Mouse (Mus musculus): ENCODE measurements around the gene Tor1b. TPM values are rescaled to one million over a fixed set of nuclear protein-coding genes. Genes with fewer than 3 reads are reported as not detected.

Gene Tor1b
- polyA plus RNA-seq, 1 experiment: 19.9 TPM

DNA sequence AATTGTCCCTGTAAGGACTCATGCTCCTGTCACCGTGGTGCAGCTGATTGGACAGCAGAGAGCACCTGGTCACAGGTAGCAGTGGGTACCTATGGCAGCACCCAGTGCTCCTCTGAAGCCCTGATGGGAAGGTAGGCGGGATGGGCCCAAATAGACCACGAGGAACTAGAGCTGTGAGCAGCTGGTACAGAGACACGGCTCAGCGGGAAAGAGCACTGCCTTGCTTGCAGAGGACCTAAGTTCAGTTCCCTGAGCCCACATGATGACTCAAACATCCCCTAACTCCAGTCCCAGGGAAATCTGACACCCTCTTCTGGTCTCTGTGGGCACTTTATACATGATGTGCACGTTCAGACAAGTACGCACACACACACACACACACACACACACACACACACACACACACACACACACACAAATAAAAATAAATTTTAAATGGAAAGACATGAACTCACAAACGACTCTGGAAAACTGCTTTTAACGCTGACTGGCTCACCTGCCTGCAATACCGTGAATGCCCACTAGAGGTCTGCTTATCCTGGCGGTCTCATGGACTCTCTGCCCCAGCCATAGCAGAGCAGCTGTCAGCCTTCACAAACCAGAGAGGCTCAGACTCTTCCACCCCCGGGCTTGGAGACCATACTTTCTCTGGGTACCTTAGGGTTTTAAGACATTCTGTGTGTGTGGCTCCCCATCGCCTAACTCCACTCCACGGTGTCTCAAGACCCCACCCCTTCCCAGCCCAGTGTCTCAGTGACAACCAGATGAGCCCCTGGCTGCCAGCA, 24.7 kb upstream of the Tor1b start:
- no peak for TF ChIP-seq GATA1 (IDR thresholded peaks at IDR 0.05; ENCODE audit: low read length)

DNA sequence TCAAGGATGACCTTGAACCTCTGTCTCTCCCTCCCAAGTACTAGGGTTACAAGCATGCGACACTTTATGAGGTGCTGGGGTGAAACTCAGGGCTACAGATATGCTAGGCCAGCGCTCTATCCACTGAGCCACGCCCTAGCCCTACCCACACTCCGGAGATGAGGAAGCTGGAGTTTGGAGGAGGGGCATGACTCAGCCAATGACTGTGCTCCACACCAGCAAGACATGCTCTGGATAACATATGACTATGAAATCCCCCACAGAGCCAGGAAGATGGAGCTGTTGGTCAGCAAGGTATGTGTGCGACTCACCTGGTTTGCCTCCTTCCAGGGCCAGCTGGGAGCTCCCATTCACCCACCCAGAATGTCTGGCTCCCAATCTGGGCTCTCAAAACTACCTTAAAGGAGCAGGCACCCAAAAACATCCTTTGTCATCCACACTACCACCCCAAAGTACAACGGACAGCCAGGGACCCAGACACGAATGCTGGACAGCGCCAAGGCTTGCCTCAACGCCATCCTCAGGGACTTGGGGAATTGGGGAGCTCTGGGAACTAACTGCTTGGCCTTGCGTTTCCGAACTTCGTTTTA, 23.8 kb upstream of the Tor1b start:
- TF ChIP-seq GATA1 (IDR thresholded peaks at IDR 0.05; ENCODE audit: low read length): no peak

DNA sequence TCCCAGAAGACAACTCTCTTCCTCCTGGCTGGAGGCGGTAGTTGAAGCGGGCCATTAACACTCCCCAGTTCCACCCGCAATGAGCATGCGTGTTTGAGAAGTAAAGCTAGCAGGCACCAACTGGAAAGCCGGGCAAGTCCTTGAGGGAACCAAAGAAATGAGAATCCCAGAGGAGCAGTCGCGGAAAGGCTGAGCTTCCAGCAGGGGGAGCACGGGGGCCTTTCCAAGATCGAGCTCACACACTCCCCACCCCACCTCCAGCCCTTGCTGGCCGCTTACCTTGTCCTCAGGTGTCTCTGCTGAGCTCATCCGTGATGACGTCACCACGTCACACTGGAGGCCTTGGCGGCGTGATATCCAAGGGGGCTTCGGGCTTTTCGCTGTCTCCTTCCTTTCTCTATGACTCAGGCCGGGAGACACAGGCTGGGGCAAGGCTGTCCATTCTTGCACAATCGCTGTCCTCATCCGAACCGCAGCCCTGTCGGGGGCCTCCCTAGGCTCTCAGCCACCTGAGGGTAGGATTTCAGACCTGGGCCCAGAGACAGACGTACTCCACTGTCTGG, 23.2 kb upstream of the Tor1b start, which contains the start of gene Ptges:
TSS of gene Ptges (minus strand) at position 381 of the 563 bp plus-strand sequence.
- no peak for TF ChIP-seq GATA1 (IDR thresholded peaks at IDR 0.05; ENCODE audit: low read length)

DNA sequence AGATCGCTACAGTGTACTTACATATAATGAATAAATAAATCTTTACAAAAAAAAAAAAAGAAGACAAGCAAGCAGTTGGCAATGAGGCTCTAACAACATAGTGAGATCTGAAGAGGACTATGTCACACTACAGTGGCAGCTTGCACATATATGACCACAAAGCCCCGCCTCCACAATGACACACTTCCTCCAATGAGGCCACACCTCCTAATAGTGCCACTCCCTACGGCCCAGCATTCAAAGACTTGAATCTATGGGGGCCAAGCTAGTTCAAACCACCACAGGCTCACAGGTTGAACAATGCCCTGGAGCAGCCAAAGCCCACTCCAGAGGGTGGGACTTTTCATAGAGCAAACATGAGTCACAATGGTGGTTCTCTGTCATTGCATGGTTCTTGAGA, 20.8 kb upstream of the Tor1b start:
- no peak for TF ChIP-seq GATA1 (IDR thresholded peaks at IDR 0.05; ENCODE audit: low read length)

GRCm38 (mm10) chr2:30933032-30933431, 19.7 kb upstream of the Tor1b start:
- TF ChIP-seq GATA1 (IDR thresholded peaks at IDR 0.05; ENCODE audit: low read length): no peak

GRCm38 (mm10) chr2:30933917-30934450, 18.8 kb upstream of the Tor1b start:
- no peak for TF ChIP-seq GATA1 (IDR thresholded peaks at IDR 0.05; ENCODE audit: low read length)

GRCm38 (mm10) chr2:30936808-30937207, 16.0 kb upstream of the Tor1b start:
- no peak for TF ChIP-seq GATA1 (IDR thresholded peaks at IDR 0.05; ENCODE audit: low read length)

- TF ChIP-seq GATA1 (IDR thresholded peaks at IDR 0.05; ENCODE audit: low read length): no peak
Measured at GRCm38 (mm10) chr2:30937731-30938130, 15.0 kb upstream of the Tor1b start.

DNA sequence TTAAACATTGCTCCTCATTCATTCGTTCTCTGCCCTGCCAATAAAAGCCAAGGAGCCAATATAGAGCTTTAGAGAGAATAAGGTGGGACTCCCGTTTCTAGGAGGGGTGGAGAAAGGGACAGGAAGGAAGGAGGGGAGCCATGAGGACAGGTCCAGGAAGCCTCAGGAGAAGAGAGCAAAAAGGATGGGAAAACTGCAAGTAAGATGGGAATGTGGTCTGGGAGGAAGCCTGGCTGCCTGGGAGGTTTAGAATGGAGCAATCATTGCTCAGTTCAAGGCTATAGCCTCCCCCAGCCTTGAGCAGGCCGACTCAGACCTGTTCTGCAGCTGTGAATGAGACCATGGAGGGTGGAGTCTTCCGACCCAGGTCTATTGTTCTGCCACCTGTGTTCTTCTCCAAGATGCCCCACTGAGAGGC, 14.2 kb upstream of the Tor1b start:
- TF ChIP-seq GATA1 (IDR thresholded peaks at IDR 0.05; ENCODE audit: low read length): no peak

DNA sequence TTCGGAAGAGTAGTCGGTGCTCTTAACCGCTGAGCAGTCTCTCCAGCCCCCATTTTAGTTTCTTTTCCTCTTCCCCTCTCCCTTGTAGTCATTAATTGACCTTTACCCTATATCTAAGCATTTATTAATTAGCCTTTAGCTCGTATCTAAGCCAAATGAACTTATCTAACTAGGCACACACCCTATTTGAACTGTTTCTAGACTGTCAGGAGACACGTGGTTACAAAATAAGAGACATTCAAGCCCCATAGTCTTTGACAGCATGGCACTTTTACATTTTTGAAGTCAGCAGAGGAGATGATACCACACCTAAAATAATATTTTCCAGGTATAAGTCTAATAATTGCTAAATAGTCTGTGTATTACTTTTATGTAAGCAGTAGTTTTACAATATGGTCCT, 11.2 kb upstream of the Tor1b start:
- TF ChIP-seq GATA1 (IDR thresholded peaks at IDR 0.05; ENCODE audit: low read length): no peak

DNA sequence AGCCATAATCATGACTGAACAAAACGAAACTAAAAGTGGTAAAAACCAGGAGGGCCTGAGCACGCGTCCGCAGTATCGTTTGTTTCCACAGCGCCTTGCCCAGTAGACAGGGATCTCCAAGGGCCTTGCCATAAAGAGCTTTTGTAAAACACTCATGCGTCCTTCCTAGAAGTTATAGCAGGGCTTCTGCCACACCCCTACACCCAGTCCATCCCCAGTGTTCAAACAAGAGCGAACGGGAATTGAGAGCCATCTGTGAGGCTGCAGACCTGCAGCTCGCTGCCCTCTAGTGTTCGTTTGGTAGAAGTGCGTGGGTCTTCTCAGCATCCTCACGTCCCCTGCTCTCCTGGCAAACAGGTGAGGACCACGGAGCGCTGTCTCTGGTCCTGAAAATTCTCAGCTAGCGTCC, 10.2 kb upstream of the Tor1b start:
- TF ChIP-seq GATA1 (IDR thresholded peaks at IDR 0.05; ENCODE audit: low read length): no peak

GRCm38 (mm10) chr2:30952457-30952823, 319 bp upstream of the Tor1b start:
- no peak for TF ChIP-seq GATA1 (IDR thresholded peaks at IDR 0.05; ENCODE audit: low read length)

- no peak for TF ChIP-seq GATA1 (IDR thresholded peaks at IDR 0.05; ENCODE audit: low read length)
Measured at GRCm38 (mm10) chr2:30954797-30955196, 2.0 kb downstream of the Tor1b start.

DNA sequence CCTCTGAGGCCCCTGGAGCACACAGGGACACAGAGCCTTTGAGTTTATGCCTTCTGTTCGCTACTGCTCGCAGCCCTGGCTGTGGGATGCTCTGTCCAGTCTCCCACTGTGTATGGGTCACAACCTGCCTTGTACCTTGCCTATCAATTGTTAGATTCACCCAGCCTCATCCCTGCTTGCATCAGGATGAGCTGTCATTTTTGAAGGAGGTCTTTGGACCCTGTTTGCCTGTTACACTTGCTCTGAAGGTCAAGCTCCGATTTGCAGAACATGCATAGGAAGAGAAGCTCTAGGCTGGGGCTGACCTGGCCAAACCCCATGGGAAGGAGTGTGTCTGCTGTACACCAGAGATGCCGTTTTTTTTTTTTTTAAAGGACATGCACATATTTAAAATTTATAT, 4.8 kb downstream of the Tor1b start:
- TF ChIP-seq GATA1 (IDR thresholded peaks at IDR 0.05; ENCODE audit: low read length): no peak

DNA sequence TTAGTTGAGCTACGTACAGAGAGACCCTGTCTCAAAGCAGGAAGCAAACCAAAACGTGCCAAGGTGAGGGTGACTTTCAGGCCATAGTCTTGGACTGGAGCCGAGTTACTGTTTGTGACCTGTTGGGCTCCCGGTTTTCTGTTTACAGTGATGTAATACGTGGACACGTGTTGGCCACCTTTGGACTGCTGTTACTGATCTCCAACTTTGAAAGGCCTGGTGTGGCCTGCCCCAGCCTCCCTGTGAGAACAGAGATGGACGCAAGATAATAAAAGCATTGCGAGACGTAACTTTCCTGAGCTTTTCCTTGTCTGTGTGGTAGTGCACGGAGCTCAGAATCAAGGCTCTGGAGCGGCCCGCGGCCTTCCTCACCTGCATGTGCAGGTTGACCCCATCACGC, 6.0 kb downstream of the Tor1b start:
- TF ChIP-seq GATA1 (IDR thresholded peaks at IDR 0.05; ENCODE audit: low read length): no peak

DNA sequence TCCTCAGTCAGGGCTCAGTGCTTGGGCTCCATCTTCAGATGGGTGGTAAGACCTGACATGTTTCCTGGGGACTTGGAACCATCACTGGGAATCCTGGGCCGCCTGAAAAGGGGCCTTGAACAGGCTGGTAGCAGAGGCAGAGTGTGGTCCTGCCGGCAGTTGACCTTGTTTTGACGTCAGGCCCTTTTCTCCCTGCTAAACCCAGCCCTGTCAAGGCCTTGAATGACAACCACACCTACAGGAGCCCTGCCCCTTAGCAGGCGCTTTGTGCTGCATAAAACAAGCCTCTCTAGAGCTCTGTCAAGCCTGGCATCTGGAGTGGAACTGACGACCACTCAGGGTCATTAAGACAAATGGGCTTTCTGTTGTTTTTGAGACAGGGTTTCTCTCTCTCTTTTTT, 7.1 kb downstream of the Tor1b start:
- TF ChIP-seq GATA1 (IDR thresholded peaks at IDR 0.05; ENCODE audit: low read length): no peak

Data from G1E-ER4 (cell line).